Mouse (Mus musculus) urinary bladder, adult 18-20 months (tissue): ENCODE measurements around the gene Gm10203.

Source experiments
- DNase-seq, 2 experiments: peaks; one replicate each; pipeline ENCODE4 v3.0.0; 2022; ENCODE audit warnings: low spot score in 2 of 2, mixed read lengths in 2 of 2

Gm10203 gene

GRCm38 (mm10) chr6:149179064-149179463 lies 49.1 kb downstream of the Gm10203 start:
- no peak for DNase-seq
